Mouse (Mus musculus) cerebellum, postnatal 10 days (tissue): ENCODE results near the gene Nceh1.
"Not testable (repeated sequence)": the region's sequence is repeated elsewhere in the genome, so short reads cannot be mapped to it uniquely, and the experiment has no call there.

Experiments used
- DNase-seq, 2 experiments: peaks; one replicate each; pipeline ENCODE4 v3.0.0; 2021; ENCODE audit warnings: mixed read lengths in 2 of 2

Nceh1 gene

GRCm38 (mm10) chr3:27288301-27288700 is 105.5 kb downstream of the Nceh1 start:
- no peak for DNase-seq

- no peak for DNase-seq
Measured at GRCm38 (mm10) chr3:27288909-27289308, 106.1 kb downstream of the Nceh1 start.

DNA sequence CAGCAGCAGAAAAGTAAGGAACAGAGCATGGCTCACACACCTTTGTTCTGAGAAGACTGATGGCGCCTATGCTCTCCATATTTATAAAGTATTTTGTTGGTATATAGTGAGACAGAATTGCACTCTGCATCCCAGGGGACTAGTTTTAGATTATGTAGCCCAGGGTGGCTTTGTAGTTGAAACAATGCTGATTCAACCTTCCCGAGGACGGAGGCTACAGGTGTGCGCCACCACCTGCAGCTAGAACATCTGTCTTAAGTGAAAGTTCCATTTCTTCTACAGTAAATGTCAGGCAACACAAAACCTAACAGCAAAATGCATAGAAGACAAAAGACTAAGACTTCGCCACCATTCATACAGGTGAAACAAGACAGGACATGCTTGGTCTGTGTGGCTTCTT is 107.5 kb downstream of the Nceh1 start:
- no peak for DNase-seq

DNA sequence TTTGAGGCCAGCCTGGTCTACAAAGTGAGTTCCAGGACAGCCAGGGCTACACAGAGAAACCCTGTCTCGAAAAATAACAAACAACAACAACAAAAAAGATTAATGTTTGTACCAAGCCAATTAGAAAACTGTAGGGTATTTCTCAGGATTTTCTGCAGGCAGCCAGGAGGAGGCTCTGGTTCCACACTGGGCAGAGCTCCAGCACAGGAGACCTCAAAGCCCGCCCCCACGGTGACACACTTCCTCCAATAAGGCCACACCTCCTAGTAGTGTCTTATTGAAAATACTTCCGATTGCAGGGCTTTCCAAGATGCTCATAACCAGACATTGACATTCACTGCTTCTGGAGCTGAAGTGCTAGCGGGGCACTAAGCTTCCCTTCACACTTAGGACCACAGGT is 108.2 kb downstream of the Nceh1 start:
- DNase-seq: not testable (repeated sequence)

GRCm38 (mm10) chr3:27291411-27291810 is 108.6 kb downstream of the Nceh1 start:
- DNase-seq: peak in 1 of 2 experiments; percentile 7

GRCm38 (mm10) chr3:27293645-27294385 is 111.0 kb downstream of the Nceh1 start:
- DNase-seq: no peak

DNA sequence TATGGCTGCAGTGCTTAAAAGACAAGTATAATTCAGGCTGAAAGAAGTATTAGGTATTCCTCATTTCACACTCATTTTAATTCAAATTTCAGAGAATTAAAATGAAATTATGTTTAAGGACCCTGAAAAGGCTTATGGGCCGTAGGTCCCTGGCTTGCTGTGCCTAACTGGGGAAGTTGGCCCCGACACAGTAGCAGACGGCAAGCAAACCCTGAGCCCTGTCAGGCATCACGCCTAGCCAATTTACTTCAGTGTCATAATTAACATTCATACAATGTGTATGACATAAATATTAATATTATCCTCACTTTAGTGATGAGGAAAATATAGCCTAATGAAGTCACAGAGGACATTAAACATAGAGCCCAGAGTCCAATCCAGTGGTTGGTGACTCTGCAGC is 117.7 kb downstream of the Nceh1 start:
- DNase-seq: peak; percentile 51 to 56

DNA sequence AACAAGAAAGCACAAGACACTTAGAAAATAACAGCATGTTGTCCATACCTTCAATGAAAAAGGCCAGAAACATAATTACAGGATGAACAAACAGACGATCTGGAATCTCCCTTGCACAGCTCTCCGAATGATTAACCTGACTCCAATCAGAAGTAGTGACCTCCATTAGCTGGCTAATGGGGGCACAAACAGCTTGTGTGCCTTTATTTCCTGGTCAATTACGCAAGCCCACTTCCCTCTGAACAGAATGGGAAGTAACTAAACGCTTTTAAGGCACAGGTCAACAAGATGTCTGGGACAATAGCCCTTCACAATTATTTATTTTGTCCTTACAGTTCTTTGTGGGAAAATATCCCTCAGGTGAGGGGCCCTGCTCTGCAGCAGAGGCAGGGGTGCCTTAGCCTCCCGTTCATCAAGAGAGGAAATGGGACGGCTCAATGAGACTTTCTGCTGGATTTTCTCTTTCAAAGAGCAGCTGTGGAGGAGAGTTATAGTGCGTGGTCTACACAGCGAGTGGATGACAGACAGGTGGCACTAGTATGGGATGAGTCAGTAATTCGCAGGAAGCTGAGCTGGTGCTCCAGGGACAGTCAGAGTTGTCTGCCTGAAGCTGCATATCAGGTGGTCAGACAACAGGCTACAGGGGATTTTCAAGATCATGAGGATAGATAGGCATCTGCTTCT is 119.7 kb downstream of the Nceh1 start:
- DNase-seq: no peak

DNA sequence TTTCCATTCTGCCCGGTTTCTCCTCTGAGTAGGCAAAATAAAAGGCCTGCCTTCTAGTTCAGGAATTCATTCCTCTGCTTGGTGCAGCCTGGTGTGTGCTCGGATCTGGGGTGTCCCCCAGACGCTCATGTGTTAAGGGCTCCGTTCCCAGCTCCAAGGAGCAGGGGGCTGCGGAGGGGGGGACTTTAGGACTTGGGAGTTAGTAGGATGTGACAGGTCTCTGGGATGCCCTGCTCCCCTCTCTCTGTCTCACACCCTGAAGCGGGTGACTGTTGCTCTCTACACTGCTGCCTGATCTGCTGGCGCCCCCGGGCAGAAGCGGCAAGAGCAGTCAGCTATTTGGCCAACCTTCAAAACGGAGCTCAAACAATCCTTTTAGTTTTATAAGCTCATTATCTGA is 124.0 kb downstream of the Nceh1 start:
- DNase-seq: no peak

GRCm38 (mm10) chr3:27310973-27311372 is 128.2 kb downstream of the Nceh1 start:
- peak; percentile 53 to 60 for DNase-seq

- no peak for DNase-seq
Measured at GRCm38 (mm10) chr3:27311475-27311874, 128.7 kb downstream of the Nceh1 start.

DNA sequence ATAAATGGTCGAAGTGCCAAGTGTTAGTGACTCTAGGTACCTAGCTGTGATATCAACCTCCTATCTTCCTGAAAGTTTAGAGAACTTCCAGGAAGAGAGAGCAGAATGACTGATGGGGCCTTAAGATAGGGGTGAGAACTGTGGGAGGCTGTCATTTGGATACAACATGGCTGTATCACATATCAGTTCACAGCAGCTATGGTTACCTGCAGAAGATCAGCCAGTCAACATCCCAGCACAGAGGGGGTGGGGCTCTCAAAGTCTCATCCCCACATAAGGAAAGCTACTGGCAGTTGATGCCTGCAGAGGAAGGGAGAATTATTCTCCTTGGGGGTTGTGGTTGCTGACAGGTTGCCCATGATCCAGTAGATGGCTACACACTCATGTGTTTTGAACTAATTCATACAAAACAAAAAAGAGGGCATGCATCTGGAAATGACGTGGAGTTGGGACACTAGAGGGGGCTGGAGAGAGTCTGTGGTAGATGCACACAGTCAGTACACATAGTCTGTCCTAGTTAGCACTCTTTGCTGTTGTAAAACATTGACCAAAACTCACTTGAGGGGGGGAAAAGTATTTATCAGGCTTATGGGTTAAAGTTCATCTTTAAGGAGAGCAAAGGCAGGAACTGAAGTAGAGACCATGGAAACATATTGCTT is 131.9 kb downstream of the Nceh1 start:
- DNase-seq: no peak

DNA sequence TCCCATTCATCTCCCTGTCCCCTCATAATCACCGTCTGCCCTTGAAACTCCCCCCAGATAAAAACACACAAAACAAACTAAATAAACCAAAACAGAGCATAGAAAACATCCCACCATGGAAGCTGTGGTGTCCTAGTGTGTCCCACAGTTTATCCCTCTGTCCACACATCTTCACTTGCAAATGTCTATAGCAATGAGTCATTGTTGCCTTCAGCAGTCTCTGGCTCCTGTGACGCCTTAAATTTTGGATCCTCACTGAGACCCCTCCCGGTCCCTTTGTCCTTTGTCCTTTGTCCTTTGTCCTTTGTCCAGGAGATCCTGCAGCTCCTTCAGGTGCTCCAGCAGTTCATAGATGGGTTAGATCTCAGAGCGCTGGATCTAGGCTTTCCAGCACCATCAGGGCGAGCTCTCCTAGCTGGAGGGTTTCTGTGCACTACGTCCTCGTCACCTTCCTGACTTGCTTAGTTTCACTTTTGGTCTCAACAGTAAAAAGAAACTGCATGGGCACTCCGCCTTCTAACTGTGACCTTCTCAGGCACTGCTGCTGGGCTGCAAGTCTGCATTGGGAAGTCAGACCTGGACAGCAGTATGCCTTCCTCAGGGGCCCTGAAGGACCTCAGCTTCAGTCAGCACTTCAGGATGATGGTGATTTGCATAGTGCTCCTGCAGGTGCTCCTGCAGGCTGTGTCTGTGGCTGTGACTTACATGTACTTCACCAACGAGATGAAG is 134.0 kb downstream of the Nceh1 start, which contains the start of gene Tnfsf10:
Gene Tnfsf10, plus strand, starts transcription at position 470 of the 729 bp plus-strand sequence.
- DNase-seq: no peak

GRCm38 (mm10) chr3:27317288-27318024 is 134.7 kb downstream of the Nceh1 start:
- DNase-seq: no peak

DNA sequence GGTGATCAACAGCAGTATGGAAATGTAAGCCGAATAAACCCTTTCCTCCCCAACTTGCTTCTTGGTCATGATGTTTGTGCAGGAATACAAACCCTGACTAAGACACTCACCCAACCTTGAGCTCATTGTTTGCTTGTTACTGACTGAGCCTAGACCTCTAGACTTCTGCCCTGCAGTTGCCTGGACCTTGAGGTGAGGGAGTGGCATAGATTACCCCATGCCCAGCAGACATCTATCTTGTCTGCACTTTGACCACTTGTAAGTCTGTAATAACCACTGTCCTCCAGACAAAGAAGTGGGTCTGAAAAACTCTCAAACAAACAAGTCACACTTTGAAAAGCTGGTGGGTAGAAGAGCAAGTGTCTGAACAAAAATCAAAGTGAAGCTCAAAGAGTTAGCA is 136.9 kb downstream of the Nceh1 start:
- DNase-seq: no peak

DNA sequence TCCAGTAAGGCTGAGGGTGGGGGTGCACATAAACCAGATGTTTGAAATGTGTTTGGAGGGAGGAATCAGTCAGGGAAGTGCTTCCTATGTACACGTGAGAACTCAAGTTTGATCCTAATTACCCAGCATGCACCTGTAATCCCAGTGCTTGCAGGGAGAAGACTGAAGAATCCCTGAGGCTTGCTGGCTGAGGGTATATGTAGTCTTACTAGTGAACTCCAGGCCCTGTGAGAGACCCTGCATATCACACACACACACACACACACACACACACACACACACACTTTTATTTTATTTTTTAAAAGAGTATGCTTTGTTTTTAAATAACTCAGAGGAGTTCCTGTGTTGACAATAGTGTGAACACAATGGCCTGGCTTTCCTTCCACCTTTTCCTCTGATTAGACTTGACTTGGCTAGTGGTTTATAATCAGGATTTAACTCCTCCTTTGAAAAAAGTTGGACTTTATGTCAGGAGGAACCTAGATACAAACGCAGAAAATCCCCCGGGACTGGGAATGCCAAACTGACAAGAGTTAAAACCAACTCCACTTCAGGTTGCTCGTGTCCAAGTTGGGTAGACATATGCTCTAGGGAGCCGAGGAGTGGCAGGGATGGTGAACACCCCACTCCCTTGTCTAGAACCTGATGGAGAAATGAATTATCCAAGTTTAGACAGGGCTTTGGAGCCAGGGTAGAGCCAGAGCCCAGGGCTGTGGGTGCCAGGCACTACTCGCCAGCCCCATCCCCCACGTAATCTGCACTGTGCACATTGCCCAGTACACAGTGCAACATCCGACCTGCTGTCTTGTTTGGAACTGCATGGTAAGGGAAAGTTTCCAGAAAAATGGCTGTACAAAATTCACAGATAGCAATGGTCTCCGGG is 138.1 kb downstream of the Nceh1 start:
- peak; percentile 49 to 59 for DNase-seq

- DNase-seq: no peak
Measured at GRCm38 (mm10) chr3:27322591-27322990, 139.8 kb downstream of the Nceh1 start.

DNA sequence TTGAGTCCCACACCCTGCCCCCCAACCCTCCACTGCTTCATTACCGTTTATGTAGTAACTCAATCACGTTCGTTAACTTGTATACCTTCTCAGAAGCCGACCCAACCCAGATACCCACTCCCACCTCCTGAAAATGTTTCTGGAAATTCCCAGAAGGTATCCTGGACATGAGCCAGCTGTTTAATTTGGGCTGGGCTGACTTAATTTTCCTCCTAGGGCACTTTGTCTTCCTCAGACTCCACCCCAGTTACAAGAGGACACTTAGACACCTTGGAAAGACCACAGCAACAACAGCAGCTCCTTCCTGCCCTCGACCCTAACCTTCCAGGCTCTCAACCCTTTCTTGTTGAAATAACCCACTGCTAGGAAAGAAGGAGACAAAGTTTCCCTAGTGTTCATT is 140.8 kb downstream of the Nceh1 start:
- peak in 1 of 2 experiments; percentile 17 for DNase-seq

DNA sequence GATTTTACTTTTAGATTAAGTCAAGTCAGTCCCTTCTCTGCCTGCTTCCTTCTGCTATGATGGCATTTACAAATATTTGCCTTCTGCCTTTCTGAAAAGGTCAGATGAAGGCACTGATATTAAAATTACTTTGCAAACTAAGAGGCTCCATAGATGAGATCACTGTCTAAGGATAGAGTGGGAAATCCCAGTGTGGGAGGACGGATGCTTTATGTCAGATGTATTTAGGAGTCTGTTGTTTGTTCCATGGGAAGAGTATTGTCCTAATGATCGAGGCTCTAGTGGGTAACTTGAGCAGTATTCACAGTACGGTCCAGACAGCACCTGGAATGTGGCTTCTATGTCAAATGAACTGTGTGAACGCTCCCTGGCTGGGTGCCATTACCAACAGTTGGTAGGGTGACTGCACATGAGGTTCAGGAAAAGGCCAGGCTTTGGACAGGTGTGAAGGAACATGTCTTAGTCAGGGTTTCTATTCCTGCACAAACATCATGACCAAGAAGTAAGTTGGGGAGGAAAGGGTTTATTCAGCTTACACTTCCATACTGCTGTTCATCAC is 143.9 kb downstream of the Nceh1 start:
- DNase-seq: peak; percentile 57 to 59

DNA sequence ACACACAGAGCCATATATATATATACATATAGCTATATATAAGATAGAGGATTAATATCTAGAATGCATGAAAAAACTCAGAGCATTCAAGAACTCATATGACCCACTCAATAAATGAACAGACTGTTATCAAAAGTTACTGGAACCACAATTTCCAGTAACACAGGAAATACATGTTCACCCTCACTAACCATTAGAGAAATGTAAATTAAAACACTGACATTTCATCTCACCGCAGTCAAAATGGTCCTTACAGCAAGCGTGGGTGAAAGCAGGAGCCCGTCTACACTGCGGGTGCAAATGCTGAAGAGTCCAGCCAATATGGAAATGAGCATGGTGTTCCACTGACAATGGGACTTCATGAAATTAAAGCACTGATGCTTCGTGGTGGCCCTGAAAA is 147.9 kb downstream of the Nceh1 start:
- no peak for DNase-seq
